Mouse (Mus musculus): ENCODE measurements at regions not wholly inside any gene's neighbourhood (a gene's known extent, or its start where the extent isn't known, plus 50 kb on each side); places are given as distances from the start of the nearest gene placed in this dataset.
"Not testable (repeated sequence)": the region's sequence is repeated elsewhere in the genome, so short reads cannot be mapped to it uniquely, and the experiment has no call there.

GRCm38 (mm10) chr1:78588036-78588435, 69.6 kb upstream of the Acsl3 start:
- ATAC-seq (replicated peaks; ENCODE audit: poor library complexity), result no peak

- not testable (repeated sequence) for ATAC-seq (replicated peaks; ENCODE audit: poor library complexity)
Observed at GRCm38 (mm10) chr1:78588660-78589059, 69.0 kb upstream of the Acsl3 start.

DNA sequence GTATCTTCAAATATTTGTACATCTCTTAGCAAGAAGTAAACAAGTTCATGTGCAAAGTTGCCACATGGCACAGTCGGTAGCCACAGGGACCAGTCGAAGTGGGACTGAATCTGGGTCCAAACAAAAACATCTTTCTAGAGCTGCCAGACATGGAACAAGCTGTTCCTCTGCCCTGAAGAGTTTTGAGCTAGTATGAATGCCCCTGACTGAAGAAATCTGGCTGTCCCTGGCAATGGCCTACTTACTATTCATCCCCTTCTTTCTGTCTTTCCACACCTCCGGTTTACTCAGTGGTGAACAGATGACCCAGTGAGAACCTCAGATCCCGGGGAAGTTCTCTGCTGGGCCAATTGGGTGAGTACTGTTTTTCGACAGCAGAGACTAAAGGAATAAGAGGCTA, 67.1 kb upstream of the Acsl3 start:
- ATAC-seq (replicated peaks; ENCODE audit: poor library complexity), result no peak

DNA sequence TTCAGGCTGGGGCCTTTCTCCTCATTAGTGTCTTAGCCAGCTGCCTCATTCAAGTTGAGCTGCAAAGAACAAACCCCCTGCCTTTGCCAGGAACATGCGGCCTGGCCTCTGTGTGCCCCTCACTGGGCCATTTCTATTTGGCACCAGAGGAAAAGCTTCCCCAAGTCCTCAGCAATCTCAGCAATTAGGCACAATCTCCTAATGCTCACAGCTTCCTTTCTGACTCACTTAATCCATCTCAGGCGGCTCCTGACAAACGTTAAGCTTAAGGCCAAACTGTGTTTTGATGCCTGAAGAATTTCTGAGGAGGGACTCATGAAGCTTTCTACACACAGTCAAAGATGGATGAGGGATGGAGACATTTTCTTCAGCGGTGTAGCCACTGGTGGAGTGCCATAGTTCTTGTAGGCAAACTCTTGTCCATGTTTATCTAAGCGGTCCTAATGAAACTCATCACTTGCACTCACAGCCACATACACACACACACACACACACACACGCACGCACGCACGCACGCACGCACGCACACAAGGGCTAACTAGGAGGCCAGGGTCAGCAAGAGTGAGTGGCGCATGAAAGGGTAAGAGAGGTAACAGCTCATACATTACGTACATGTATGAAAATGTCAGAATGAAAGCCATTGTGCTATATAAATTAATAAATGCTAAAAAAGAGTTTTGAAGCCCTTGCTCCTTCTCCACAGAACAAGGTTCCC, 63.5 kb upstream of the Acsl3 start:
- ATAC-seq (replicated peaks; ENCODE audit: poor library complexity), result no peak

DNA sequence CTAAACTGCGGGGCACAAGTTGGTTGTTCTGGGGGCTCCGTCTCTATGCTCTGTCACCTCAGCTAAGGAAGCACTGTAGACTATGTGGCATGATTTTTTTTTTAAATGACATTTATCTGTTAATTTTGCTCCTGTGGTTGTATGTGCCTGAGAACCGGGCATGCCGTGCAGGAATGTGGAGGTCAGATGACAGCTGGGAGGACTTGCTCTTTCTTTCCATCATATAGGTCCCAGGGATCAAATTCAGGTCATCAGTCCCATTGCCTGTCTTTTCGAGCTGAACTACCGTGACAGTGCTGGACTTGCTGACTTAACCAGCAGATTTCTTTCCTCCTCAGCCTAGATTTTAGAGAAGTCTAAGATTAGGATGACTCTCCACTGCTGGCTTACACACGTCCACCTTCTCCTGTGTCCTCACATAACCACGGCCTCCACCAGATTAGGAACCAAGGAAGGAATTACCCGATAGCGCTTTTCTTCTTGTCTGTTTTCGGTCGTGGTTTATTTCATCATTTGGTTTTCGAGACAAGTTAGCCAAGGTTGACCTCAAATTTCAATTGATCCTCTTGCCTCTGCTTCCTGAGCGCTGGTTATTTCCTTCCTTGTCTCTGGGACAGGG, 62.0 kb upstream of the Acsl3 start:
- ATAC-seq (replicated peaks; ENCODE audit: poor library complexity), result peak; percentile 83

DNA sequence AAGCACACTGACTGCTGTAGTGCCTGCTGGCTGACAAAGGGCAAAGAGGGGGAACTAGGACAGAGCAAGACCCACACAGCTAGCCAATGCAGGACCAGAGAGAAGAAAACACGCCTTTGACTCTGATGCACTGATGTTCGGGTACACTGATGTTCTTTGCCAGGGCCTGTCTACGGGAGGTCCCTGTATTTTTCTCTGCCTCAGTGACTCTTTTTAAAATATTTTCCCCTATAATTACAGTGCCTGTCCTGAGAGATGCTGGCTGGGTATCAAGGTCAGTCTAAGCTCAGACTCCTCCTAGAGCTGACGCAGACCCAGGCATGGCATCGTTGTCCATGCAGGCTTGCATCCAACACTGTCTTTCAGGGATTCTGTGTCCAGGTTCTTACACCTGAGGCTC, 59.1 kb upstream of the Acsl3 start:
- no peak for ATAC-seq (replicated peaks; ENCODE audit: poor library complexity)

- ATAC-seq (replicated peaks; ENCODE audit: poor library complexity), result no peak
Observed at GRCm38 (mm10) chr1:78600666-78601065, 57.0 kb upstream of the Acsl3 start.

DNA sequence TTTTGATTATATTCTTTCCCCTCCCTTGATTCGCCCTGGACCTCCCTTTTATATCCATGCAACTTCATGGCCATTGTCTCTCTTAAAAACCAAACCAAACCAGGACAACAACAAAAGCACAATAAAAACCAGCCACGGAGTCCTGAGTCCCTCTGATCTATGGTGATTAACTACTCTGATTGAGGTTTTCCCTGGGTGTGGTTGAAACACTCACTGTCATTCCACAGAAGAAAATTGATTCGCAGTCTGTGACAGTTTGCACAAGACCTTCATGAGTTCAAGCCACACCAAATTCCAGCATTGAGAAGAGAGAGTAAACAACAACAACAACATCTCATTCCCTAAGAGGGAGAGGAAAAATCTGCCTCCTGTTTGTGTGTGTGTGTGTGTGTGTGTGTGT, 56.1 kb upstream of the Acsl3 start:
- ATAC-seq (replicated peaks; ENCODE audit: poor library complexity), result no peak

DNA sequence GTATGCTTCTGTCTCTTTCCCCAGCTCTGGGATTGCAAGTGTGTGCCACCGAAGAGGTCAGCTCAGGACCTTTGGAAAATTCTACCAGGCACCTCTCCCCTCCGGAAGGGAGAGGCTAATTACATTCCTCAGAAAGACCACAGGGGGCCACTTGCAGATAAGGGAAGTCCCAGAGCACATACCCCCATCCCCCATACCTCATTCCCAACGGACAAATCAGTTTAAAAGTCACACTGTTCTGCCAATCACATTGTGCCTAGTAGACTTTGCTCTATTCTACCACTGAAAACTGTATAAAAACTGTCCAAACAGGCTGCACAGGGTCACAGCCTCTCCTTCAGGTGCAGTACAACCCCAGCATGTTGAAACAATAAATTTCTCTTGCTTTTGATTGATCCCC, 55.6 kb upstream of the Acsl3 start:
- ATAC-seq (replicated peaks; ENCODE audit: poor library complexity), result no peak

- no peak for ATAC-seq (replicated peaks; ENCODE audit: poor library complexity)
Observed at GRCm38 (mm10) chr1:78602885-78603284, 54.7 kb upstream of the Acsl3 start.

- ATAC-seq (replicated peaks; ENCODE audit: poor library complexity), result peak; percentile 34; the same call in 1 of the 2 replicates
Observed at GRCm38 (mm10) chr1:78604820-78605550, 52.6 kb upstream of the Acsl3 start.
